Mouse (Mus musculus) adipocyte (in vitro differentiated cells): Measurements from ENCODE around the gene Cds2.
"Not testable (repeated sequence)": the region's sequence is repeated elsewhere in the genome, so short reads cannot be mapped to it uniquely, and the experiment has no call there.

Experiments
- DNase-seq: peaks from one replicate; pipeline ENCODE4 v3.0.0-alpha.2; 2016; ENCODE audit warnings: low spot score

Cds2 gene

DNA sequence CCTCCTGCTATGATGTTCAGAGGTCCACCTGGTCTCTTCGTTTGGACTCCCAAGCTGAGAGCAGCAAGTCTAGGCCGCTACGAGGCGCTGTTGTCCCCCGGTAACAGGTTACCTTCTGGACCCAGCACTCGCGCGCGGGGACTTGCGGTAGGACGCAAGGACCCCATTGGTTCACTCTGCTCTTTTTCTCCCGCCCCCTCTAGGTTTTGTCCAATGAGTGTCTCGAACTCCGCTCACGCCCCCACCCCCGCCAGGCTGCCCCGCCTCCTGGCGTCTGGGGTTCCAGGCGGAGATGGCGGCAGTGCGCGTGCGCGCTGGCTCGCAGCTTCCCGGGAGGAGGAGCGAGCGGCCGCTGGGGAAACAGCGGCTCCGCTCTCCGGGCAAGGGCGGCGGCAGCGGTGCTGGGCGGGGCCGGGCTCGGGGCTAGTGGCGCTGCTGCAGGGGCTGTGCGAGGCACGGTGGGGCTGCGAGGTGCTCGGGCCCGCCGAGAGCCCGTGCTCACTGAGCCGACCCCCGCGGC is at the start of gene Cds2:
TSS of gene Cds2 (plus strand) at position 270 of the 520 bp plus-strand sequence.
- DNase-seq: peak; percentile 99

DNA sequence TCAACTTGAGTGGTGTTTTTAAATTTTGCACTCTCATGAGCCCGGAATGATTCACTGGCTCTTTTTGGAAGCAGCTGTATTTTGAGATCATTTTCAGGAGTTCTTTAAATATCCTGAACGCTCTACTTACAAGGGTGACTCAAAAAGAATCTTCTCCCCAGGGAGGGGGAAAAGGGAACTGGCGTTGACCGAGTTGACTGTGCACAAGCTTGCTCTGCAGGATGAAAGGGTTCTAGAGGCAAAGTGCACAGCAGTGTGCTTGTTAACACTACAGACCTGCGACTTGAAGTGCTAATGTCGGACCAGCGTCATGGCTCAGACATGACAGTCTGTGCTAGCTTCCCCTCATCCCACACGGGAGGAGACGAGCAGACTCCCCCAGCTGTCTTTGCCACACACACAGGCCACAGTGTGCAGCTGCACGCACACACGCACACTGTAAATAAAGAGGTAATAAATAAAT is 41.3 kb upstream of the Cds2 start:
- DNase-seq: peak; percentile 73

DNA sequence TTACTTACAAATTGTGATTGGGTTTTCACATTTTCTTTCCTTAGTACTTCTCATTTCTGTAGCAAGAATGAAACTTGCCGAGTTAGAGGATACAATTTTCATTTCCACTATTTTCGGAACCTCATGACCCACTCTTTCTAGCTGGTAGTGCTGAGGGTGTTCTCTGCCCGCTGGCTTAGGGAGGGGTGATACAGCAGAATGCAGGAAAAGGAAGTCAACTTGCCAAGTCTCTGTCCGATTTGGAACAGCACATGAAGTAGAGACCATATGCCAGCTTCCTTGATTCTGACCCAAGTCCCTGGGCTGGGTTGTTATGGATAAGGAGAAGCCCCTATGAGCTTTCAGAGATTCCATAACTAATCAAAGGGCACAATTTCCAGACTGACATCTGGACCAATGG is 38.6 kb upstream of the Cds2 start:
- no peak for DNase-seq

DNA sequence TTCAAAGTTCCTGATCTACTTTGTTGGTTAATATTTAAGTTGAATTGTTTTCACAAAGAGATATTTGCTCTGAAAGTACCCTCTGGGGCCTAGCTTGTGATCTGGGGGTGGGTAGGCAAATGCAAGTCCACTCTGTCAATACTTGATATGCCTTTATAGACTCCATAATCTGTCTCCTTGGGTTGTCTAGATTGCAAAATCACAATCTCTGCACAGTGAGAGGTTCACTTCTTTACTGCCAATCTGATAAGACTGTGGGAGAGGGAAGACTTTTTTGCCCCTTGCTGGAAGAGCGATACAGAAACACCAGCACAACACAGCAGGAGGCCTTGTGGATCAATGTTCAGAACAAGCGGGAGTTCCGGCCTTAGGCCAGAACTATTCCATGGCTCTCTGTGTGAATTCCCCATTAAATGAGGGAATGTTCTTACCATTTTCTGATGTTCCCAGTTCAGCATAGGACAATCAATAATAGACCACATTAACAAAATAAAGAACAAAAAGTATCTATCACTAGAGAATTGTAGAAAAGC is 30.5 kb upstream of the Cds2 start:
- DNase-seq: no peak

DNA sequence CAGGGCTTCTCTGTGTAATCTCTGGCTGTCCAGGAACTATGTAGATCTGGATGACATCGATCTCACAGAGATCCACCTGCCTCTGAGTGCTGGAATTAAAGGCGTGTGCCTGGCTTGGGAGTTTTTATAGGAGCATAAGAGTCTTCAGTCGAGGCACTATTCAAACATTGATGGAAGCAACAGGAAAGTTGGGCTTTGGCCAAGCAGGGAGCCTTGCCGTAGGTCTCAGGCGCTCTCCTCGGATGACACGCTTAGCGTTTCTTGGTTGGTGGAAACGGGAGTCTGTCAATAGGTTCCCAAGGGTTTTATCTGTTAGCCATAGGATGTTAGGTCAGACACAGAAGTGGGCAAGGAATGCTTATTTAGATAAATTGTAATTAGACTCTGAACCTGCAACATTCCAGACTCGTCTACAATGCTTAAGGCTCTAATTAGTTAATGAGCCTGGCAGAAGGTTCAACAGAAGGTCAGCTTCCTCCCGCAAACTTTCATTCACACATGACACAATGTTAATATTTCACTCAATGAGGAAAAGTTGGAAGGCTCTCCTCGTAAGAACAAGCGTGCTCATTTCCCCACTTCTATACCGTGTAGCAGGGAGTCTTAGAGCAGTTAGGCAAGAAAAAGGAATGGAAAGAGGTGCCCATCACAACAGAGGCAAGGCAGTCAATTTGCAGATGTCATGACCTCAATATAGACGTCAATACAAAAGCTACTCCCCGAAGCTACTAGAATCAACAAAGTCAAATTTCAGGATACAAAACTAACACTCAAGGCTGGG is 28.8 kb upstream of the Cds2 start:
- no peak for DNase-seq

DNA sequence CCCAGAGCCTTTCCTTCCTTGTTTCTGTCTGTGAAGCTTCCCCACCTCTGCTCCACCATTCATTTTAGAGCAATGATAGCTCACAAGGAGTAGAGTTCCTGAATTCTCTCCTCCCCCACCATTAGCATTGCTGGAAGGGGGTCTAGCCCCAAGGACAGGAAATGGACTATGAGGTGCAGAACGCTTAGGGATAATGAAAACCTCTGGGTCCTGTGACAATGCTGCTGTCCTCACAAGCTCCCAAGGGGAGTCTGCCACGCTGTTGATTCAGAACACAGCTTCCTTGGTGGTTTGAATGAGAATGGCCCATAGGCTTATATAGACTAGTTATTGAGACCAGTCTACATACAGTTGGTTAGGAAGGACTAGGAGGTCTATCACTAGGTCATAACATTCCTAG is 27.7 kb upstream of the Cds2 start:
- no peak for DNase-seq

DNA sequence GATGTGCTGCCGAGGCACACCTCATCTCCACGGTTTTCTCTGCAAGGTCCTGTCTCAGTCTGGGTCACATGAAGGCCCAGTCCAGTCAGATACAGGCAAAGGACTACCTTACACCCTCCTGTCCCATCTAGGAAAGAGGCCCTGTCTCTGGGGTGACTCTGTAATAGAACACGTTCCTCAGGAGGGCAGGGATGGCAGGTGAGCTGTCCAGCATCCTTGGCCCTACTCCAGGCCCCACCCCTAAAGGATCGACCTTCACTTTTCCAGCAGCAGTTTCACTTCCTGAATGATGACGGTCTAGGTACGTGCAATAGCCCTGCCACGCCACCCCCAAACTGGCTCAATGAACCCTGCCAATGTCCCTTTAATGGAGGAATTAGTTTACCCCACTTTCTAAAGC is 27.0 kb upstream of the Cds2 start:
- no peak for DNase-seq

DNA sequence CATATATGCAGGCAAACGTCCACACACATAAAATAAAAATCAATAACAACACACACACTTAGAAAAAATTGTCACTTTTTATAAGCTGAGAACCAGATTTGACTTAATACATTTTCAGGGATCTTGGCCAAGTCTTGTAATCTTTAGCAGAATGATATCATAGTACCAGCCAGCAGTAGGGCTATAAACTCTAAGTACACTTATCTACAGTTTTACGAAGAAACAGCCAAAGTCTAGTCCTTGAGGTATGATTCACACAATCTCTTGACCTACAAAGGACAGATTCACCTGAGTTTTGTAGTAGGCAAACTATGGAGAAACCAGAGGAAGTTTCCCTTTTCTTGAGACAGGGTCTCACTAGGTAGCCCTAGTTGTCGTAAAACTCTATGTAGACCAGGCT is 23.5 kb upstream of the Cds2 start:
- not testable (repeated sequence) for DNase-seq

DNA sequence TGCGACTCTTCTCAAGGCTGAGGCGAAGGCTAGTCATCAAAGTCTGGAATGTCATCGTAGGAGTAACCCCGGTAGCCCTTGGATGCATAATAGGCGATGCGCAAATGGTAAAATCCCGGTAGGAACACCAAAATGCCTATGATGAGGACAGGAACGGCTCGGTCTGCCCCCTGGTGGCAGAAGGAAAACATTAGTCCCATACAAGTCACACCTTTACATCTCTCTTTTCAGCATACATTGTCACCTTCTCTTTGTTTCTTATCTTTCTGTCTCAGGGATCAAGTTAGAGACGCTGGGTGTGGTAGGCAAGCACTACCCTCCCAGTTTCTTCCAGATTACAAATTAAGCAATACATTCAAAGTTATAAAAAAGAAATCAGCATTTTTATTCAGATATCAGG is 22.5 kb upstream of the Cds2 start:
- DNase-seq: peak; percentile 72

DNA sequence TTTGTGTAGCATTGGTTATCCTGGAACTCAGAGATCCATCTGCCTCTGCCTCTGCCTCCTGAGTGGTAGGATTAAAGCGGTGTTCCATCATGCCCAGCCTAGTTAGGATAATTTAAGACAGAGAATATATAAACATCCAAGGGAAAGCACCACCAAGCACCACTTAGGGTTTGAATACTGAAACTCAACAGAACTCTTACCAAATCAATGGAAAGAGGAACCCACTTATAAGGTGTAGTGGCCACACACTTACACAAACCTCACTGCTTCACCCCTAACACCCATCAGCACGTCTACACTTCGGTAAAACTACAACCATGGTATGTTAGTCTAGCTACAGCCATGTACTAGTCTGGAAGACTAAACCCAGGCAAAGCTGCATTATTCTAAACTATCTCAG is 19.6 kb upstream of the Cds2 start:
- no peak for DNase-seq

DNA sequence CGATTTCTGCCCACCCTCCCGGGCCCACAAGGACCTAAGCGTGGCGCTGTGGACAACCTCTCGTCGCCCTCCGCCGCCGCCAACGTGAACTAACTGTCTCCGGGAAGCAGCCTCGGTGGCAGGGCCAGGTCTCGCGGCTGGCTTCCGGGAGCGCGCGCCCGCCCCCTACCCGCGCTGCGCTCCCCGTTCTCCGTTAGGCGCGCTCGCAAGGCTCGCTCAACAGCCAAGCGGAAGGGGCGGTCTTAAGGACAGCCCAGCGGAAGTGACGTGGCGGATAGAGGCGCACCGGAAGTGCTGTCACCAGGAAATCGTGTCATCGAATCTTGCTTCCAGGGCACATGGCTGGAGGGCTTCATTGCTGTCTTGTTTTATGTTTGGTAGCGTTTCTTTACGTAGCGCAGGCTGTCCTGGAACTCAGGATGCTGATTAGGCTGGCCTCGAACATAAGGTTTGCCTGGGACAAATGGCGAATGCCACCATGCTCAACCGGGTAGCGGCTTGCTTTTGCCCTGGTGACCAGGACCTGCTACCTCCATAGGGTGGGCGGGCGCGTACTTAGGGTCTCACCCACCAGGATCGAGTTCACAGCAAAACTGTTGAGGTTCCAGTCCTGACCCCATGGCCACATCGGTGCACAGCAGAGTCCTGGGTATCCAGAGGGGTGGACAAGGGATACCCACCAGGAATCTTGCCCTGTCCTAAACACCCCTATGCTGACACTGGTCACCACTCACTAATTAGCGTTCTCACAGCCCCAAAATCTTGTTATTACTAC is 15.2 kb upstream of the Cds2 start, which contains the start of gene Tmem230:
TSS of gene Tmem230 (minus strand) at position 269 of the 775 bp plus-strand sequence.
- DNase-seq: peak; percentile 97

DNA sequence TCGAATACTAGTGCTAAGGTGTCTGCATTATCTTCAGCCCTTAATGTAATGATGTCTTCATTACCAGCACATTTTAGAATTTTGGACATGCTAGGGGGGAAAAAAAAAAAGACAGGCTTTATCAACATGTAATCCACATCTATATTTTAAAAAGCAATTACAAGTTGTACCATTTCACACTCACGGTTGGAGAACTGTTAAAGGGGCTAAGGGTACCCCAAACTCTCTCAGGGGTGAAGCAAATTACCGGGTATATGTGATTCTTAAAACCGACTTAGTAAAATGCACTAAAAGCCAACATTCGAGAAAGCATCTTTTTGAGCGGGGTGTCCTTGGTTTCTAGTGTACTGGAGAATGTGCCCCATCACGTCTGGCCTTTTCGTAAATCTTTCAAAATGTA is 11.0 kb upstream of the Cds2 start:
- no peak for DNase-seq

DNA sequence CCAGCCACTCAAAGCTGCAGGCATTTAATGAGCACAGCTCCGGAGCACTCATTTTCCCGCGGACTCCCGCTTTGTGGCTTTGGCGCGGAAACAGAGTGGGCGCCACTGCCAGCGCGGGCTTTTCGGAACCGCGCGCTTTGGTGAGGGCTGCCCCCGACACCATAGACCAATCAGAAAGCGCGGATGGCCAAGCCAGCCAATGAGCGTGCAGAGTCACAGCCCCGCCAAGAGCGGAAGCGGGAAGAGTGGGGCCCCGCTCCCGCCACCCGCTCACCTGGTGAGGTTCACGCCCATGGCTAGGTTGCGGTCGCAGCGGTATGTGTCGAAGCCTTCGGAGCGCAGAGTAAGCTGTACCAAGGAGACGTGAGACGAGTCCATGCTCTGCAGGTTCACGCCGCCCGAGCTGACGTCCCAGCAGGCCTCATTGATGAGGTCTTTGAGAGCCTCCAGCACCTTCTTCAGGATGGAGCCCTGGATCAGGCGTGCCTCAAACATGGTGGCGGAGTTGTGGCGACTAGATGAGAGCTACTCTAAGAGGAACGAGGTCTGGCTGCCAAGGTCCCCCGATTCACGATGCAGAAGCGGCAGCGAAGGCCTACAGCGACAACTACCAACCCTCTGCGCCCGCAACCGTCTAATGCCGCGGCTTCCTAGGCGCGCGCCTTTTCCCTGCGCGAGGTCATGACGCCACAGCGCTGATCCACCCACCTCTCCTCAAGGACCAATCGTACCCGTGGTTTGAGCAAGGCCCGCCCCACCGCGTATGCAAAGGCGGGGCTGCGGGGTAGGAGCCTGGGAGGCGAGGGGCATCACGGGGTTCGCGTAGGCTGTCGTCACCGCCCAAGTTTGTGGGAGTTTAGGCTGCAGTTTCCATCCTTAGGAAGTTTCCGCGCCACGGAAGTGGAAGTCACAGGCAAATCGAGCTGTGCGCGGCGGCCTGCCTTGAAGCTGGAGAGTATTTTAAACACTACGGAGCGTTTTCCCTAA is 10.1 kb upstream of the Cds2 start, which contains the start of gene Pcna:
TSS of gene Pcna (minus strand) at position 773 of the 987 bp plus-strand sequence.
- peak; percentile 98 for DNase-seq

DNA sequence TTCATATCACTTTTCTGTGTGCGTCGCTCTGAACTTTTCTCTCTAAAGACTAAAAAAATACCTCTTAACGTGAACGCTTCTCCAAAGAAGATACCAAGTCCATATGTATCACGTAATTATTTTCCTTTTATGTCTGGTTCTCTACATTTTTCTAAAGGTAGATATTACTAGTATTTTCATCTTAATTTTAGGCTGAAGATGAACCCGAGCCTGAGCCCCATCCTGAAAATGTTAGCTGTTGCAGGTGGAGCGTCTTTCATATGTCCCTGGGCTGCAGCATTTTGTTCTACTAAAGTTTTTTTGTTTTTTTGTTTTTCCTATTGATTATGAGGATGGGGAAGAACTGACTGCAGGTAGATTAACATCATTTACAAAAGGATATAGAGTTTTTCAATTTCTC is 9.3 kb upstream of the Cds2 start:
- no peak for DNase-seq

DNA sequence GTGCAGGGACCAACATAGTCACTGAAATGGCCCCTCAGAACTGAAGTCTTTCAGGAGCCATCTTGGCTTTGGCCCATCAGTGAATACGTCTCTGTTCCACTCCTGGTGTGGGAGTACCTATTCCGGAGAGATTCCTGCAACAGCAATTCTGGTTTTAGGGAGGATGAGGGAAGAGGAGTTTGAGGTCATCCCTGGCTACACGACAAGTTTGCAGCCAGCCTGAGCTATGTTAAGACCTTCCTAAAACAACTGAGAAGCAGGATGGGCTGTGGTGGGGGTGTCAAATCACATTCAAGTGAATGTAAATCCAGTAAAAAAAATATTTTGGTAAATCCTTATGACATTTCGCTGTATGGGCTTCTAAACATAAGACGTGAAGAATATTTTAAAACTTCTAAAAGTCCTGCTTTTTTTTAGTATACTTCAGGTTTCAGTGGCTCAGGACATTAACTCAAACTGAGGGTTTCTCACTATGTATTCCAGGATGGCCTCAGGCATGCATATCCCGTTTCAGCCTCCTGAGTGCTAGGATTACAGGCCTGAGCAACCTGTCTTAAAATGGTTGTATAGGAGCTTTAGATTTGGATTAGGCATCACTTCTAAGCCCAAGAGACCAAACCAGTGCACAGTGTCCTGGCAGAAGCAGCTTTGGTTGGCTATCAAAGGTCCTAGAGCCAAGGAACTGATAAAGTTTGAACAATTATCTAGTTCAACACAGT is 5.4 kb upstream of the Cds2 start:
- no peak for DNase-seq

DNA sequence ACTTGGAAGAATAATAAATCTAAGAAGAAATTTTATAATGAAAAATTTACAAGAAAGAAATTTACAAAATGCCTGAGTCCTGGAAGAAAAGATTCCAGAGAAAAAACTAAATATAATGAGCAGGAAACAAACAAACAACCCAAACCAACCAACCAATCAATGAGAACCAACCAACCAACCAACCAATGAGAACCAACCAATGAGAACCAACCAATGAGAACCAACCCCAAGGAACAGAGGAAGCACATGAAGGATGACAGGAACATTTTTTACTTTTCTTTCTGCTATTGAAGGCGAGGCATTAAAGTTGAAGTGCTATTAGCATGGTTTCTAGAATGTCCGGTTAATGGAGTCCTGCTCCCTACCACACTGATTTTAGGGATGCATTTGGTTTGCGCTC is 2.3 kb upstream of the Cds2 start:
- no peak for DNase-seq

DNA sequence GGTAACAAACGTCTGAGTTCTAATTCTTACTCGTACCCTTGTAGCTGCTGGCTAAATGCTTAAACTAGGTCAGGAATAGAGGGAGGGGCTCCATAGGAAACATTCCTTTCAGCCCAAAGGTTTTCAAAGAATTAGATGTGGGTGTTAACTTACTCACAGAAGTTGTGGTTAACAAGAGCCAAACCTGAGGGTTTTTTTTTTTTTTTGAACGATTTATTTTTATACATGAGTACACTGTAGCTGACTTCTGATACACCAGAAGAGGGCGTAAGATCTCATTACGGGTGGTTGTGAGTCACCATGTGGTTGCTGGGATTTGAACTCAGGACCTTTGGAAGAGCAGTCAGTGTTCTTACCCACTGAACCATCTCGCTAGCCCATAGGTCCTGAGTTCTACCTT is 773 bp upstream of the Cds2 start:
- no peak for DNase-seq

DNA sequence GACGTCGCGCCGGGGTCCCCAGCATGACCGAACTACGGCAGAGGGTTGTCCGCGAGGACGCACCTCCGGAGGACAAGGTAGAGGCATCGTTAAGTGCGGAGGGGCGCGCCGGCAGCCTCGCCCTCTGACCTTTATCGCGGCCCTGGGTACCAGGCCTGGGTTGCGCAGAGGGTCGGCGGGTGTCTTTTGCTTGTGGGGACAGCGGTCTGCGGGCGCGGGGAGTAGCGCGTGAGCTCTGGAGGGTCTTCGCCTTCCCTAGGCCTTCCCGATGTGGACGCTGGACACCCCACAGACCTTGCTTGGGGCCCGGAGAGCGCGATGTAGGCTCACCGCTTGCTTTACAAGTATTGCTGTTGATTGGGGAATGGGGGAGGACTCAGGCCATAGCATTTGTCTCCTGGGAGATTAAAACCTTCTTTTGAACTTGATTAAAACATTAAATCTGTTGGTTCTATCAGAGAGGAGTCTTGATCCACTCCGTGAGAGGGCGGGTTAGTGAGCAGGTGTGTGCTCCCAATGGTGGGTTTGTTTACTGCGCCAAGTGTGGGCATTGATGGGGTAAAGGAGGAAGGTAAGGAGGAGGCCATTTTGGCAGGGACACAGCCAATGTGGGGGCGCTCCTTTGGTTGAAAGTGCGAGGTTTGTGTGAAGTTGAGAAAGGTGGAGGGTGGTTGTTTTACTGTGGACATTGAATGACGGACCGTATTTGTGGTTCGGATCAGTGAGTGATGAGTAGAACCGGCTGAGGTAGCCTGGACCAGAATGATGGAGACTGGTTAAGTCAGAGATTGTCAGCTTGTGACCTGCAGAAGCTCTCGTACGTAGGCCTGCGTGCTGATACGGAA is 695 bp downstream of the Cds2 start:
- DNase-seq: peak; percentile 44

DNA sequence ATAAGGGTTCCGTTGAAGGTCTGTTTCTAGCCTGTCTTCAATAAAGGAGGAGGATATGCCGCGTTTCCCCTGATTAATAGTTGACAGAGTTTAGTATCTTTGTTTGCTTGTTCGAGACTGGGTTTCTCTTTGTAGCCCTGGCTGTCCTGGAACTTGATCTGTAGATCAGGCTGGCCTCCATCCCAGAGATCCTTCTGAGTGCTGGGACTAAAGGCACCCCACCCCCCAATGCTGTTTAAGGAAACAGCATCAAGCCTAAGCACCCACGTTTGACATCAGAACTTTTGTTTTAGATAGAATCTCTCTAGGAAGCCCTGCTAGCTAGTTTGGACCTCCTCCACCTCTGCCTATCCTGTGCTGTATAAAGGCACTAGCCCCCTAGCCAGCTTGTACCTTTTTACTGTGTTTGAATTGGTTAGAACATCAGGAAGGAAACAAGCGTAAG is 1.3 kb downstream of the Cds2 start:
- DNase-seq: no peak

DNA sequence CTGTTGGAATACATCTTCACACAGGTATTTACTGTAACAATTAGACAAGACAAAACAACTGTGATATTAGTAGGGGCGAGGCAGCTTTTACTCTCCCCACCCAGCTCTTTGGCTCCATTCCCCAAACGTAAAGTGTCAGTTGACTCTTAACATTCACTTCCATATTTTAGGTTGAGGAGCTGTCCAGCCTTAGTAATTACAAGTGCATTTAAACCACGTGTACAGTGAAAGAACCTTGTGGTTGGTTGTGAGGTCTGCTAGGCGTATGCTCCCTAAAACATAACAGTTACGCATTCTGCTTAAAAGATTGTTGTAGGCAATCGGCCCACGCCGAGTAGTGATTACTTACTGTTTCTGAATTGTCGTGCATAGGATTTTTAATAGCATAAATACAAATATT is 2.2 kb downstream of the Cds2 start:
- no peak for DNase-seq
